27 mouse cellular contexts compared by ENCODE assay signal in the genomic region with DNA sequence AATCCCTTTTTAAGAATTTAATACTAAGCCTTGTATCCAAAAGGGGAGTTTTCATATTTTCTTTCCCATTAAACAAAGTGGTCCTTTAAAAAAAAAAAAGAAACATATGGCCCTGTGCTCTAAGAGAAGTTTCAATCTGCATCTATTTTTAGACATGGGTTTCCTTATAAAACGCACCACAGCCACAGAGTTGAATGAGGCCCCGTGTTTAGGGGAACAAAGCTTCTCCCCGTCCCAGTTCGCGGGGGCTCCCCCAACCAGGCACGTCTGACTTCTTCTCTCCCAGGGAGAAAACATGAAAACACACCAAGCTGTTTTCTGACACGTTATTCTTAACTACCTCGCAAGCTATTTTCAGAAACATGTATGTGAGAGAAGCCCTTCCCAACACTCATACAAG.
DNase-seq lines count a peak whose midpoint lies in the region; ATAC-seq and TF ChIP-seq lines count a peak whose summit lies in the region.
"Had no signal": no experiment of that assay in that cellular context is flagged by ENCODE, and none has a peak within 500 bp of the region (broad histone marks: within the 10 kb centered on the region; RNA-seq: fewer than 3 reads in every experiment).

No protein-coding gene starts in this region.

- H3K4me3 ChIP-seq in heart, adult 2 months, result 0 out of 2 replicates have a peak overlapping the region, but pooled peaks have one; percentile 1
- peak overlapping the region in 1 of 2 experiments; percentile 16; a peak in 2 of 4 replicates for H3K4me3 ChIP-seq in heart, embryonic 14.5 days (ENCODE audit: control insufficient read depth in 1 of 2, insufficient read depth in 1 of 2, low read depth in 1 of 2, low read length in 2 of 2)
- H3K4me3 ChIP-seq in layer of hippocampus, adult 2 months, result no peak overlapping the region
- H3K4me3 ChIP-seq: embryonic facial prominence, embryonic 10.5 days; embryonic facial prominence, embryonic 15.5 days; forebrain, embryonic 13.5 days; hindbrain, embryonic 13.5 days; liver, embryonic 13.5 days; midbrain, embryonic 13.5 days had no signal

- no peak for ATAC-seq in heart, embryonic 14.5 days (ENCODE audit: insufficient number of reproducible peaks, insufficient read depth, low FRiP score, low read depth)
- ATAC-seq in hematopoietic stem cell, adult 5-6 weeks (replicated peaks in 1 of 2; ENCODE audit: insufficient read depth in 1 of 2, low FRiP score in 2 of 2, low TSS enrichment in 1 of 2, low read depth in 1 of 2, poor library complexity in 2 of 2, severe bottlenecking in 2 of 2), result peak; percentile 56 to 80; a peak in 2 of 4 replicates
- ATAC-seq: forebrain, embryonic 13.5 days; intestine, embryonic 16.5 days; lung, postnatal 0 days; midbrain, embryonic 13.5 days had no signal

- H3K9ac ChIP-seq in heart, adult 2 months (ENCODE audit: low read depth, low read length), result no peak overlapping the region
- H3K9ac ChIP-seq in heart, embryonic 14.5 days (ENCODE audit: low read length), result no peak overlapping the region
- H3K9ac ChIP-seq: embryonic facial prominence, embryonic 15.5 days; forebrain, embryonic 13.5 days; hindbrain, embryonic 13.5 days; liver, embryonic 13.5 days; midbrain, embryonic 13.5 days had no signal

- no peak for TF ChIP-seq EP300 in heart, adult 2 months (IDR thresholded peaks at IDR 0.05; ENCODE audit: insufficient read depth, low read depth, low read length)

- peak overlapping the region; percentile 43; the same call in 1 of the 2 replicates for H3K27ac ChIP-seq in heart, adult 2 months
- H3K27ac ChIP-seq in heart, embryonic 14.5 days (replicated peaks in 1 of 2; ENCODE audit: control insufficient read depth in 1 of 2, insufficient read depth in 1 of 2, low read depth in 2 of 2, low read length in 2 of 2), result peak overlapping the region; percentile 49 to 79
- H3K27ac ChIP-seq in layer of hippocampus, adult 2 months, result no peak overlapping the region
- H3K27ac ChIP-seq: embryonic facial prominence, embryonic 10.5 days; embryonic facial prominence, embryonic 15.5 days; forebrain, embryonic 13.5 days; hindbrain, embryonic 13.5 days; kidney, postnatal 0 days; liver, embryonic 13.5 days; midbrain, embryonic 13.5 days had no signal

- no peaks in the 10 kb centered on the region for H3K9me3 ChIP-seq in heart, embryonic 14.5 days (ENCODE audit: control insufficient read depth, low read length)
- H3K9me3 ChIP-seq: embryonic facial prominence, embryonic 10.5 days; embryonic facial prominence, embryonic 15.5 days; forebrain, embryonic 13.5 days; hindbrain, embryonic 13.5 days; liver, embryonic 13.5 days; midbrain, embryonic 13.5 days had no signal

- H3K79me2 ChIP-seq in heart, adult 2 months (replicated peaks; ENCODE audit: control insufficient read depth, insufficient read depth, low read length), result no peaks in the 10 kb centered on the region

- no peaks in the 10 kb centered on the region for H3K4me1 ChIP-seq in heart, adult 2 months (ENCODE audit: control insufficient read depth, insufficient read depth, low read length)
- H3K4me1 ChIP-seq in heart, embryonic 14.5 days (ENCODE audit: control insufficient read depth in 2 of 2, insufficient read depth in 2 of 2, low read length in 2 of 2), result peaks cover 0 to 10% of the 10 kb centered on the region in 2 experiments; a peak in 1 of 4 replicates
- H3K4me1 ChIP-seq: liver, embryonic 13.5 days had no signal

- WGBS in heart, adult 2 months, result 37% methylated on average over 8 of the region's 8 CpGs
- WGBS in heart, embryonic 14.5 days, result 30% methylated on average over 8 of the region's 8 CpGs

- TF ChIP-seq CTCF in heart, adult 2 months (IDR thresholded peaks at IDR 0.05), result no peak
- no peak for TF ChIP-seq CTCF in layer of hippocampus, adult 2 months (conservative IDR thresholded peaks at IDR 0.05)

- intact Hi-C loops in heart, adult 2 months (cut with DNase I), result no loop called here
- intact Hi-C loops in heart, postnatal 25 days (cut with DNase I), result no loop called here

- peak overlapping the region; percentile 58 for H3K4me2 ChIP-seq in heart, embryonic 14.5 days (ENCODE audit: low read length)
- H3K4me2 ChIP-seq: embryonic facial prominence, embryonic 15.5 days; forebrain, embryonic 13.5 days; hindbrain, embryonic 13.5 days; liver, embryonic 13.5 days; midbrain, embryonic 13.5 days had no signal

- no peaks in the 10 kb centered on the region for H3K27me3 ChIP-seq in heart, adult 2 months (ENCODE audit: control insufficient read depth, insufficient read depth, low read length)
- H3K27me3 ChIP-seq in heart, embryonic 14.5 days (ENCODE audit: control insufficient read depth, insufficient read depth, low read length), result no peaks in the 10 kb centered on the region
- H3K27me3 ChIP-seq: embryonic facial prominence, embryonic 15.5 days; forebrain, embryonic 13.5 days; hindbrain, embryonic 13.5 days; liver, embryonic 13.5 days; midbrain, embryonic 13.5 days had no signal

- no peak for DNase-seq in heart, adult 2 months
- DNase-seq in heart, postnatal 25 days (ENCODE audit: low spot score), result no peak
- DNase-seq in heart, adult 8-10 months (ENCODE audit: low spot score), result no peak
- no peak for DNase-seq in layer of hippocampus, adult 2 months (ENCODE audit: low spot score in 2 of 2)
- no peak for DNase-seq in cerebellum, adult 8-10 months
- DNase-seq: adrenal gland, postnatal 25 days; cerebellum, adult 11-12 months; cerebellum, postnatal 14 days; gastrocnemius, postnatal 36 days; kidney, adult 8-10 months; kidney, postnatal 4 days; liver, embryonic 13.5 days; lung, adult 18-20 months; lung, postnatal 4 days; retina, postnatal 1 day; right cerebral cortex, postnatal 14 days; thymus, postnatal 4 days had no signal

- no peak for TF ChIP-seq POLR2A in heart, adult 2 months (IDR thresholded peaks at IDR 0.05; ENCODE audit: insufficient read depth, low read depth, low read length)

- H3K36me3 ChIP-seq in heart, adult 2 months (ENCODE audit: control insufficient read depth, insufficient read depth, low read length), result no peaks in the 10 kb centered on the region
- no peaks in the 10 kb centered on the region for H3K36me3 ChIP-seq in heart, embryonic 14.5 days (ENCODE audit: control insufficient read depth, insufficient read depth, low read length)
- H3K36me3 ChIP-seq: embryonic facial prominence, embryonic 10.5 days; embryonic facial prominence, embryonic 15.5 days; hindbrain, embryonic 13.5 days; liver, embryonic 13.5 days; midbrain, embryonic 13.5 days had no signal
